Mouse (Mus musculus) myocyte (in vitro differentiated cells): Measurements from ENCODE around the gene Asz1. TPM values are rescaled to one million over a fixed set of nuclear protein-coding genes. Genes with fewer than 3 reads are reported as not detected.
A peak's percentile ranks its signal among the peaks of the same experiment; 100 is the strongest.

Experiments used
- H3K27me3 ChIP-seq: one replicate; pipeline ENCODE4 v1.6.1; 2011; ENCODE audit not compliant: control insufficient read depth, insufficient read depth, insufficient read length
- H3K36me3 ChIP-seq: one replicate; pipeline ENCODE4 v1.6.1; 2011; ENCODE audit not compliant: control insufficient read depth, insufficient read depth
- H3K4me2 ChIP-seq: one replicate; pipeline ENCODE4 v1.6.1; 2011; ENCODE audit warnings: low read depth, control low read depth
- H3K4me3 ChIP-seq: one replicate; pipeline ENCODE4 v1.5.1; 2011; ENCODE audit warnings: mild to moderate bottlenecking, control low read depth, moderate library complexity
- H3K79me2 ChIP-seq: one replicate; pipeline ENCODE4 v1.6.1; 2011; ENCODE audit not compliant: control insufficient read depth, insufficient read depth
- H3ac ChIP-seq: one replicate; pipeline ENCODE4 v1.6.1; 2011; ENCODE audit not compliant: control insufficient read depth, insufficient read length
- CEBPB ChIP-seq: IDR thresholded peaks from 2 replicates; pipeline ENCODE4 v1.6.1; 2011; ENCODE audit warnings: mild to moderate bottlenecking, moderate library complexity; ENCODE audit not compliant: poor library complexity, insufficient read depth, severe bottlenecking
- E2F4 ChIP-seq: IDR thresholded peaks from one replicate; pipeline ENCODE4 v1.6.1; 2011; ENCODE audit warnings: mild to moderate bottlenecking, control low read depth, moderate library complexity; ENCODE audit not compliant: insufficient read depth
- MAX ChIP-seq: IDR thresholded peaks from one replicate; pipeline ENCODE4 v1.6.1; 2011; ENCODE audit warnings: low read depth, mild to moderate bottlenecking, control low read depth
- MYOD1 ChIP-seq, 3 experiments: IDR thresholded peaks; one replicate each; pipeline ENCODE4 v1.6.1; 2011; ENCODE audit warnings: control low read depth in 2 of 3, low read depth in 2 of 3, mild to moderate bottlenecking in 2 of 3, moderate library complexity in 1 of 3; ENCODE audit not compliant: insufficient read length in 2 of 3, control insufficient read depth in 1 of 3
- MYOG ChIP-seq, 3 experiments: IDR thresholded peaks; one replicate each; pipeline ENCODE4 v1.6.1; 2011; ENCODE audit warnings: control low read depth in 2 of 3, low read depth in 2 of 3, mild to moderate bottlenecking in 2 of 3; ENCODE audit not compliant: insufficient read length in 2 of 3, control insufficient read depth in 1 of 3, insufficient read depth in 1 of 3
- POLR2A ChIP-seq: IDR thresholded peaks from one replicate; pipeline ENCODE4 v1.6.1; 2011; ENCODE audit warnings: low read depth, mild to moderate bottlenecking, control low read depth, moderate library complexity; ENCODE audit not compliant: insufficient read length
- POLR2AphosphoS2 ChIP-seq: IDR thresholded peaks from one replicate; pipeline ENCODE4 v1.6.1; 2011; ENCODE audit warnings: low read depth, control low read depth; ENCODE audit not compliant: insufficient read length
- REST ChIP-seq: IDR thresholded peaks from one replicate; pipeline ENCODE4 v1.6.1; 2011; ENCODE audit warnings: mild to moderate bottlenecking, control low read depth, moderate library complexity; ENCODE audit not compliant: insufficient read depth, insufficient read length
- SRF ChIP-seq: IDR thresholded peaks from one replicate; pipeline ENCODE4 v1.6.1; 2011; ENCODE audit warnings: low read depth; ENCODE audit not compliant: control insufficient read depth, insufficient read length
- TCF12 ChIP-seq: IDR thresholded peaks from one replicate; pipeline ENCODE4 v1.6.1; 2011; ENCODE audit warnings: mild to moderate bottlenecking, control low read depth; ENCODE audit not compliant: poor library complexity, insufficient read depth, severe bottlenecking
- TCF3 ChIP-seq: IDR thresholded peaks from one replicate; pipeline ENCODE4 v1.6.1; 2011; ENCODE audit warnings: low read depth, control low read depth; ENCODE audit not compliant: insufficient read length
- USF1 ChIP-seq: IDR thresholded peaks from one replicate; pipeline ENCODE4 v1.6.1; 2011; ENCODE audit warnings: low read depth, mild to moderate bottlenecking, control low read depth, moderate library complexity
- polyA plus RNA-seq: library from polyadenylated mRNA; unstranded; fragments of >200 nt; fragmentation: generic; extraction: Trizol; gene quantifications from one replicate; pipeline ENCODE4 v1.2.1, GENCODE M21; 2012; ENCODE audit warnings: missing spikeins

Asz1 gene
- polyA plus RNA-seq, 1 experiment, result not detected

GRCm38 (mm10) chr6:18029746-18030656 is 78.9 kb downstream of the Asz1 start, which contains the start of gene Wnt2:
Gene Wnt2, minus strand, starts transcription at chr6:18030585.
- Histone ChIP-seq H3K27me3 (peaks cover 12% of the 10 kb centered on the region), H3K36me3 (no peaks in the 10 kb centered on the region), H3K4me2 (peak within 1 kb of the TSS; percentile 50), H3K4me3 (no peak within 1 kb of the TSS), H3ac (no peak within 1 kb of the TSS), H3K79me2 (no peaks in the 10 kb centered on the region)
- TF ChIP-seq E2F4, result no peak
- no peak for TF ChIP-seq MAX
- no peak for TF ChIP-seq TCF12
- TF ChIP-seq USF1, result no peak
- no peak for TF ChIP-seq REST
- no peak for TF ChIP-seq MYOG (IDR thresholded peaks at IDR 0.05; ENCODE audit: control insufficient read depth in 1 of 3, insufficient read depth in 1 of 3, insufficient read length in 2 of 3, low read depth in 2 of 3)
- no peak for TF ChIP-seq TCF3
- TF ChIP-seq SRF, result no peak
- no peak for TF ChIP-seq POLR2A
- no peak for TF ChIP-seq CEBPB
- TF ChIP-seq POLR2AphosphoS2, result no peak

- H3ac ChIP-seq, result no peak overlapping the region
- H3K4me3 ChIP-seq, result no peak overlapping the region
- H3K4me2 ChIP-seq, result no peak overlapping the region
- H3K36me3 ChIP-seq, result no peaks in the 10 kb centered on the region
- H3K27me3 ChIP-seq, result no peaks in the 10 kb centered on the region
- no peaks in the 10 kb centered on the region for H3K79me2 ChIP-seq
- TF ChIP-seq CEBPB (no peak), TCF3 (no peak), POLR2A (no peak), TCF12 (no peak), USF1 (no peak), MYOG (IDR thresholded peaks at IDR 0.05; ENCODE audit: control insufficient read depth in 1 of 3, insufficient read depth in 1 of 3, insufficient read length in 2 of 3, low read depth in 2 of 3) (no peak), SRF (no peak), POLR2AphosphoS2 (no peak), E2F4 (no peak), MAX (no peak), REST (no peak)
Measured at GRCm38 (mm10) chr6:18024133-18024794, 84.6 kb downstream of the Asz1 start.

- Histone ChIP-seq H3K4me3 (no peak overlapping the region), H3K79me2 (no peaks in the 10 kb centered on the region), H3K27me3 (no peaks in the 10 kb centered on the region), H3K4me2 (no peak overlapping the region), H3K36me3 (no peaks in the 10 kb centered on the region), H3ac (no peak overlapping the region)
- no peak for TF ChIP-seq E2F4
- no peak for TF ChIP-seq USF1
- TF ChIP-seq MYOD1 (IDR thresholded peaks at IDR 0.05; ENCODE audit: control insufficient read depth in 1 of 3, insufficient read length in 2 of 3, low read depth in 2 of 3), result no peak
- no peak for TF ChIP-seq REST
- TF ChIP-seq POLR2AphosphoS2, result no peak
- TF ChIP-seq MAX, result no peak
- no peak for TF ChIP-seq TCF3
- no peak for TF ChIP-seq MYOG (IDR thresholded peaks at IDR 0.05; ENCODE audit: control insufficient read depth in 1 of 3, insufficient read depth in 1 of 3, insufficient read length in 2 of 3, low read depth in 2 of 3)
- TF ChIP-seq TCF12, result no peak
- no peak for TF ChIP-seq SRF
- TF ChIP-seq POLR2A, result no peak
- no peak for TF ChIP-seq CEBPB
Measured at GRCm38 (mm10) chr6:18013346-18013745, 95.5 kb downstream of the Asz1 start.

- Histone ChIP-seq H3K79me2 (no peaks in the 10 kb centered on the region), H3K4me3 (no peak overlapping the region), H3K36me3 (no peaks in the 10 kb centered on the region), H3K27me3 (no peaks in the 10 kb centered on the region), H3ac (no peak overlapping the region), H3K4me2 (no peak overlapping the region)
- TF ChIP-seq SRF, result no peak
- TF ChIP-seq TCF3, result no peak
- TF ChIP-seq POLR2A, result no peak
- TF ChIP-seq E2F4, result no peak
- TF ChIP-seq MYOG (IDR thresholded peaks at IDR 0.05; ENCODE audit: control insufficient read depth in 1 of 3, insufficient read depth in 1 of 3, insufficient read length in 2 of 3, low read depth in 2 of 3), result no peak
- TF ChIP-seq CEBPB, result no peak
Measured at GRCm38 (mm10) chr6:18007356-18007755, 101.5 kb downstream of the Asz1 start.
